Mouse (Mus musculus) cerebellum, adult (tissue): ENCODE measurements around the gene Prokr2.
"Not testable (repeated sequence)": the region's sequence is repeated elsewhere in the genome, so short reads cannot be mapped to it uniquely, and the experiment has no call there.

Experiments used
- ATAC-seq: cut with Nextera tagmentation; 2 replicates; pipeline ENCODE4 v1.9.2; 2017; ENCODE audit warnings: mild to moderate bottlenecking, moderate library complexity, mixed read lengths; ENCODE audit not compliant: insufficient number of reproducible peaks, low FRiP score, low TSS enrichment

Prokr2 gene

DNA sequence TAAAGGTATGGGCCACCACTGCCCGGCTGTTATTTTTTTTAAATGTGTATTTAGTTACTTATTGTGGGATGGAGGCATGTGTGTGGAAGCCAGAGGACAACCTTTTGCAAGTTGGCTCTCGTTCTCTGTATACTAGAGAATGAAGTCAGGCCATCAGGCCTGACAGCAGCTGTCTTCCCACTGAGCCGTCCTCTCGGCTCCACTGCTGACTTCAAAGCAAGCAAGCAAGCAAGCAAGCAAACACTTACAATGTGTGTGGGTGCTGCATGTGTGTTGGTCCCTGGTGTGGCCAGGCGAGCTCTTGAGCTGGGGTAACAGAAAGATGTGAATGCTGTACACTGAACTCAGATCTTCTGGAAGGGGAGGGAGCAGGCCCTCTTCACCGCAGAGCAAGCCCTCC is 94.4 kb downstream of the Prokr2 start:
- no peak for ATAC-seq

DNA sequence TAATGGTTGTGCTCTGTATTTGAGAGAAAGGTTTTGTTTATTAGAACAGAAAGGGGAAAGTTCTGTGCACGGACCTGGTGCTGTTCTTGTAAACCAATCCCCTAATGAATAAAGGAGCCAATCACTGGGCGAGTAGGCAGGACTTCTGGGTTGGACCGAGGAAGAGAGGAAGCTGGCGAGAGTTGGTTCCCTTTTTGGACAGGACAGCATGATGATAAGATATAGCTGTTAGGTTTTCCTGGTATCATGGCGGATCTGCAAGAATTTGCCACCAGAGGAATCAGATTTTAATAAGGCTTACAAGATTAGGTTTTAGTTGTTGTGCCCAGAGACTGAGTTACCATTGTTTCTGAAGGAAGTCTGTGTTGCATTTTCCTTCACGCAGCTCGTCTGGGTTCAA is 96.0 kb downstream of the Prokr2 start:
- ATAC-seq, result not testable (repeated sequence)
